Mouse (Mus musculus) neural tube, embryonic 14.5 days (tissue): Measurements from ENCODE around the gene Cul9. TPM values are rescaled to one million over a fixed set of nuclear protein-coding genes. Genes with fewer than 3 reads are reported as not detected.
A peak's percentile ranks its signal among the peaks of the same experiment; 100 is the strongest.
"Not testable (repeated sequence)": the region's sequence is repeated elsewhere in the genome, so short reads cannot be mapped to it uniquely, and the experiment has no call there.

ENCODE experiments used
- ATAC-seq: fragments of 200-750 bp; cut with Nextera tagmentation; 2 replicates; pipeline ENCODE4 v1.8.0; 2017; ENCODE audit warnings: low read depth, mild to moderate bottlenecking, moderate TSS enrichment, moderate library complexity
- H3K27ac ChIP-seq: fragments of 300-500 bp; sonication (generic); 2 replicates; pipeline ENCODE4 v1.5.1; 2014; ENCODE audit warnings: low read depth, mild to moderate bottlenecking, control low read depth, low read length, moderate library complexity, mixed read lengths
- H3K27me3 ChIP-seq: fragments of 300-500 bp; sonication (generic); 2 replicates; pipeline ENCODE4 v1.6.1; 2014; ENCODE audit warnings: low read length; ENCODE audit not compliant: control insufficient read depth, insufficient read depth
- H3K36me3 ChIP-seq: fragments of 300-500 bp; sonication (generic); 2 replicates; pipeline ENCODE4 v1.6.1; 2014; ENCODE audit warnings: low read length, mixed read lengths; ENCODE audit not compliant: control insufficient read depth, insufficient read depth
- H3K4me1 ChIP-seq: fragments of 300-500 bp; sonication (generic); 2 replicates; pipeline ENCODE4 v1.6.1; 2014; ENCODE audit warnings: low read length; ENCODE audit not compliant: control insufficient read depth, insufficient read depth
- H3K4me2 ChIP-seq: fragments of 300-500 bp; sonication (generic); 2 replicates; pipeline ENCODE4 v1.6.1; 2014; ENCODE audit warnings: mild to moderate bottlenecking, low read depth, low read length, control low read depth
- H3K4me3 ChIP-seq: fragments of 300-500 bp; sonication (generic); 2 replicates; pipeline ENCODE4 v1.5.1; 2014; ENCODE audit warnings: low read depth, low read length, control low read depth, mixed read lengths
- H3K9ac ChIP-seq: fragments of 300-500 bp; sonication (generic); replicated peaks from 2 replicates; pipeline ENCODE4 v1.6.1; 2014; ENCODE audit warnings: low read depth, mild to moderate bottlenecking, control low read depth, low read length, mixed read lengths
- H3K9me3 ChIP-seq: fragments of 300-500 bp; sonication (generic); 2 replicates; pipeline ENCODE4 v1.6.1; 2016; ENCODE audit warnings: low read length; ENCODE audit not compliant: control insufficient read depth
- WGBS: fragments of 180-500 bp; shearing (Covaris S2); extraction: QIAGEN DNeasy Blood & Tissue Kit; methylation state at CpG from one replicate; pipeline ENCODE4 v1.1.7; 2014; 5-methylcytosine and 5-hydroxymethylcytosine counted together
- polyA plus RNA-seq: library from polyadenylated mRNA; unstranded; fragments of >200 nt; fragmentation: Nextera tagmentation; extraction: Ambion mirVana; gene quantifications from 2 replicates; pipeline ENCODE4 v1.2.1, GENCODE M21; 2014

Cul9 gene
- polyA plus RNA-seq, 1 experiment from 2014 or later = 18.5 TPM

DNA sequence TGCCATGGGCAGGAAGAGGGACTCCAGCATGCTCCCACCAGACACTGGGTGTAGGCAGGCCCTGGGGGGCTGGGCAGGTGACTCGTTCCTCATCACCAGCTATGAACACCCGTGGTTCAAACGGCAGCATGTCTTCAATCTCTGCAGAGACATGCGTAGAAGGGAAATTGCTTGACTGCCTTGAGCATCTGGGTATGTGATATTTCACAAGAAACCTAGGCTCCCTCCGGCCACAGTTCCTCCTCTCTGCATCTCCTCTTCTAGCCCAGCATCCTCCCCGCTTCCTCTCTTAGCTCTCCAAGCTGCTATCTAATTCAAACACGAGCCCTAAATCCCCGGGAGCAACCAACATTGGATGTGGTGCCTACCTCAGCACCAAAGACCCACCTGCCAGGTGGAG, 40.1 kb upstream of the Cul9 start:
- no peaks in the 10 kb centered on the region for H3K4me1 ChIP-seq
- H3K9me3 ChIP-seq = no peaks in the 10 kb centered on the region
- 93% methylated on average over 8 of the region's 8 CpGs for WGBS
- peaks cover 59% of the 10 kb centered on the region for H3K36me3 ChIP-seq
- no peak overlapping the region for H3K4me3 ChIP-seq
- no peak overlapping the region for H3K4me2 ChIP-seq
- H3K27me3 ChIP-seq = no peaks in the 10 kb centered on the region
- no peak overlapping the region for H3K9ac ChIP-seq
- no peak for ATAC-seq
- H3K27ac ChIP-seq = no peak overlapping the region

- Histone ChIP-seq H3K27me3 (no peaks in the 10 kb centered on the region), H3K9ac (no peak overlapping the region), H3K9me3 (no peaks in the 10 kb centered on the region), H3K4me1 (no peaks in the 10 kb centered on the region), H3K36me3 (peaks cover 47% of the 10 kb centered on the region), H3K4me2 (no peak overlapping the region), H3K27ac (no peak overlapping the region), H3K4me3 (no peak overlapping the region)
- 78% methylated on average over 5 of the region's 5 CpGs for WGBS
- ATAC-seq = no peak
Measured at GRCm38 (mm10) chr17:46578650-46579049, 32.5 kb upstream of the Cul9 start.

GRCm38 (mm10) chr17:46576070-46576469, 29.9 kb upstream of the Cul9 start:
- Histone ChIP-seq H3K4me1 (no peaks in the 10 kb centered on the region), H3K9me3 (no peaks in the 10 kb centered on the region), H3K27me3 (no peaks in the 10 kb centered on the region), H3K4me3 (no peak overlapping the region), H3K9ac (no peak overlapping the region), H3K4me2 (no peak overlapping the region), H3K36me3 (peaks cover 37% of the 10 kb centered on the region), H3K27ac (no peak overlapping the region)
- WGBS = 92% methylated on average over 13 of the region's 13 CpGs
- ATAC-seq = no peak

DNA sequence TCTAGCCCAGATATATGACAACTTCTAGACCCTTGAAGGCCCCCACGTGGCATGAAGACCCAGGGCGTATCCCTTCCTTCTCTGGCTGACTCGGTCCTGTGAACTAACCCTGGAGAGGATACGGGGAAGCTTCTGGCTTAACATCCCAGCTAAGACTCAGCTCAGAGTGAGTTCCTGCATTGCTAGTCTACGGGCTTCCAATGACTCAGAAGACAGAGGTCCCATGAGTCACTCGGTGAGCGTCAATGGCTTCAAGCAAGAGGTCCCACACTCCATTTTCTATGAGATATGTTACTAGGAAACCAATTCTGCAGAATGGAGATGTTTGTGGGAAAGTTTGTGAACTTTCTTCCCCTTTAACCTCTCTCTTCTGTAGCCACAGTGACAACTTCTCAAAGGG, 28.3 kb upstream of the Cul9 start:
- H3K4me1 ChIP-seq = no peaks in the 10 kb centered on the region
- H3K27ac ChIP-seq = no peak overlapping the region
- H3K36me3 ChIP-seq = peaks cover 46% of the 10 kb centered on the region
- no peak overlapping the region for H3K4me2 ChIP-seq
- ATAC-seq = no peak
- no peak overlapping the region for H3K9ac ChIP-seq
- 98% methylated on average over 7 of the region's 7 CpGs for WGBS
- H3K4me3 ChIP-seq = no peak overlapping the region
- H3K27me3 ChIP-seq = no peaks in the 10 kb centered on the region
- no peaks in the 10 kb centered on the region for H3K9me3 ChIP-seq

- peaks cover 36% of the 10 kb centered on the region for H3K36me3 ChIP-seq
- ATAC-seq = no peak
- 91% methylated on average over 11 of the region's 11 CpGs for WGBS
- no peak overlapping the region for H3K27ac ChIP-seq
- no peak overlapping the region for H3K4me3 ChIP-seq
- no peaks in the 10 kb centered on the region for H3K9me3 ChIP-seq
- H3K4me2 ChIP-seq = no peak overlapping the region
- no peaks in the 10 kb centered on the region for H3K27me3 ChIP-seq
- no peak overlapping the region for H3K9ac ChIP-seq
- H3K4me1 ChIP-seq = no peaks in the 10 kb centered on the region
Measured at GRCm38 (mm10) chr17:46571005-46571404, 24.8 kb upstream of the Cul9 start.

GRCm38 (mm10) chr17:46559146-46559545, 13.0 kb upstream of the Cul9 start:
- Histone ChIP-seq H3K36me3 (peaks cover 4% of the 10 kb centered on the region), H3K27ac (no peak overlapping the region), H3K4me1 (peaks cover 10% of the 10 kb centered on the region), H3K4me2 (no peak overlapping the region), H3K9ac (no peak overlapping the region), H3K4me3 (no peak overlapping the region), H3K9me3 (no peaks in the 10 kb centered on the region), H3K27me3 (no peaks in the 10 kb centered on the region)
- WGBS = 93% methylated on average over 6 of the region's 6 CpGs
- no peak for ATAC-seq

GRCm38 (mm10) chr17:46558151-46558550, 12.0 kb upstream of the Cul9 start:
- peaks cover 20% of the 10 kb centered on the region for H3K4me1 ChIP-seq
- WGBS = 92% methylated on average over 5 of the region's 5 CpGs

DNA sequence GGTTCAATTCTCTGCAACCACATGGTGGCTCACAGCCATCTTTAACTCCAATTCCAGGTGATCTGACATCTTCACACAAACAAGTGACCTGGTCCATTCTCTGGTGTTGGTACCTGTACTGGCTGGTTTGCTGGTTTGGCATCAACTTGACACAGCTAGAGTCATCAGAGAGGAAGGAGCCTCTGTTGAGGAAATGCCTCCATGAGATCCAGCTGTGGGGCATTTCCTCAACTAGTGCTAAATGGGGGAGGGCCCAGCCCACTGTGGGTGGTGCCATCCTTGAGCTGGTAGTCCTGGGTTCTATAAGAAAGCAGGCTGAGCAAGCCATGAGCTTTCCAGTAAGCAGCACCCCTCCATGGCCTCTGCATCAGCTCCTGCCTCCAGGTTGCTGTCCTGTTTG, 11.1 kb upstream of the Cul9 start:
- H3K9ac ChIP-seq = not testable (repeated sequence)

More at GRCm38 (mm10) chr17:46558151-46558550, 12.0 kb upstream of the Cul9 start:
- Histone ChIP-seq H3K9me3 (no peaks in the 10 kb centered on the region), H3K9ac (no peak overlapping the region), H3K4me2 (no peak overlapping the region), H3K27ac (no peak overlapping the region), H3K27me3 (no peaks in the 10 kb centered on the region), H3K36me3 (no peaks in the 10 kb centered on the region), H3K4me3 (no peak overlapping the region)
- no peak for ATAC-seq

DNA sequence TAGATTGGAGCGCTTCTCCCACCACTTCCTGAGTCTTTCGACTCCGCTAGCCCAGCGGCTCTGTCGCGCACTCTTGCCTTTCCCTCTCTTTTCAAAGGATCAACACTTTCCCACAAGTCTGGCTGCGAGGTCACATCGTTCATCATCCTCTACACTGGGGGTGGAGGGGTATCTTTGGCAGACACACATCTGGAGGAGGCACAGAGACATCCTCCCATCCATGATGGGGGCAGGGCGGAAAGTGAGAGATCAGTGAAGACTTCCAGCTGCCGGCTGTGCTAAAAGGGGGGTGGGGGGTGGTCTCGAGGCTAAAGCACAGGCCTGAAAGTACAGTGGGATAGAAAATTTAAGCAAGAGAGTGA, 10.4 kb upstream of the Cul9 start:
- Histone ChIP-seq H3K9me3 (no peaks in the 10 kb centered on the region), H3K27me3 (no peaks in the 10 kb centered on the region), H3K36me3 (peaks cover 4% of the 10 kb centered on the region; the same call in 1 of the 2 replicates), H3K9ac (peak overlapping the region; percentile 29), H3K4me3 (peak overlapping the region; percentile 96), H3K4me2 (peak overlapping the region; percentile 63), H3K27ac (peak overlapping the region; percentile 71), H3K4me1 (peaks cover 29% of the 10 kb centered on the region)
- under 1% methylated on average over 11 of the region's 11 CpGs for WGBS
- peak; percentile 19 for ATAC-seq

More for the DNA sequence above, 11.1 kb upstream of the Cul9 start:
- not testable (repeated sequence) for H3K36me3 ChIP-seq, H3K4me3 ChIP-seq, ATAC-seq, H3K27me3 ChIP-seq, H3K4me2 ChIP-seq, H3K27ac ChIP-seq, H3K9me3 ChIP-seq
- peaks cover 28% of the 10 kb centered on the region for H3K4me1 ChIP-seq
